Mouse (Mus musculus) splenic B cell, adult 2 months (primary cell): ENCODE measurements around the gene Pnma1.

Source experiments
- DNase-seq: peaks from one replicate; pipeline ENCODE4 v3.0.0-alpha.2; 2011; ENCODE audit warnings: low read depth, low spot score
- H3K27me3 ChIP-seq: 2 replicates; pipeline ENCODE4 v1.6.1; 2012; ENCODE audit warnings: mild to moderate bottlenecking, low read length, moderate library complexity, mixed read lengths; ENCODE audit not compliant: control insufficient read depth, poor library complexity, insufficient read depth, severe bottlenecking
- H3K36me3 ChIP-seq: 2 replicates; pipeline ENCODE4 v1.6.1; 2012; ENCODE audit warnings: mild to moderate bottlenecking, low read length, moderate library complexity, mixed read lengths; ENCODE audit not compliant: control insufficient read depth, poor library complexity, insufficient read depth, severe bottlenecking

Gene Pnma1

DNA sequence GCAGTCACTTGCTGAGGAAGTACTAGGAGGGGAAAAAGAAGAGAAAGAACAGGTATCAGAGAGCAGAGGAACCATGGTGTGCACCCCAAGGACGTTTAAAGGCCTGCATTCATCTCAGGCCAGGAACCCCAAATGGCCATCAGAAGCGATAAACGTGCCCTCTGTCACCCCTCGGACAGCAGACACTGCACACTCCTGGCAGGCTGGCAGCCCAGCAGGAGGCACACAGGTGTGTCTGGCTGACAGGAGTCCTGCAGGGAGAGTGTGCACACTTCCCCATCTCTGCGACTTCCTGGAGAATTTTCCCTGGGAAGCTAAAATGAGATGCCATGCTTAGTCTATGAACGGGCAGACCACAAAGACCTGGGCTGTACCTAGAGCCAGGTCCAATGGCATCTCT, 5.1 kb upstream of the Pnma1 start:
- Histone ChIP-seq H3K27me3 (no peaks in the 10 kb centered on the region), H3K36me3 (peaks cover 21% of the 10 kb centered on the region)
- DNase-seq = no peak

DNA sequence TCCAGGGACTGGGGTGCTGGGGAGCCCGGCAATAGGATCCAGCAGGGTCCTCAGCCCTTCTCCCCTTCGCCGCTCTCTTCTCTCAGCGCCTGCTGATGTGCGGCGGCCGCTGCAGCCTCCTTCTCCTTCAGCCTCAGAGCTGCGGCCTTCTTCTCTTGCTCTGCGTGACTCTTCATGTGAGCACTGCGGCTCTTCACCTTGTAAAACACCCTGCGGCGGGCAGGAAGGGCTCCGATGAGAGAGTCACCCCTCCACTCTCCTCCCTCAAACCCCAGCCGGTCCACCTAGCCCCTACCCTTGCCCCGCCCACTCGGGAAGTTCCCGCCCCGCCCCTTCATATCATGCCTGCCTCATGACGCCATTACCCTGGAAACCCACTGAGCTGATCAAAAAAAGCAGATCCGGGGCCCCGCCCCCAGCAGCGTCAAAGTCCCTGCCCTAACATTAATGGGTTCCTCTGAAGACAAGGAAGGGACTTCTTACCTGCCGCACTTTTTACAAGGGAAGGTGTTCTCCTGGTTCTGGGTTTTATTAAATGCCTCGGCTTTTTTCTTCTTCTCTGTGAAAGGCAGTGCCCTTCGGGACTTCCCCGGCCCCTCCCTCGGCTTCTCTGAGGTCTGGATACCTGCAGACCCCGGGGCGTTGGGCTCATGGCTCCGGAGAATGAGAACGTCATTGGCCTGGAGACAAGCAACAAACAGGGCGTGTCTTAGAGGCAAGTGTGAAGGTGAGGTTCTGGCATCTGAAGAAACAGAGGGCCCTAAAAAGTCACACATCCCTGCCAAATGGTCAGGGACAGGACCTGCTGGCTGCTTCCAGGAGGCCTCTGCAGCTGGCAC, 4.3 kb upstream of the Pnma1 start:
- Histone ChIP-seq H3K36me3 (peaks cover 16% of the 10 kb centered on the region), H3K27me3 (no peaks in the 10 kb centered on the region)
- DNase-seq = no peak

DNA sequence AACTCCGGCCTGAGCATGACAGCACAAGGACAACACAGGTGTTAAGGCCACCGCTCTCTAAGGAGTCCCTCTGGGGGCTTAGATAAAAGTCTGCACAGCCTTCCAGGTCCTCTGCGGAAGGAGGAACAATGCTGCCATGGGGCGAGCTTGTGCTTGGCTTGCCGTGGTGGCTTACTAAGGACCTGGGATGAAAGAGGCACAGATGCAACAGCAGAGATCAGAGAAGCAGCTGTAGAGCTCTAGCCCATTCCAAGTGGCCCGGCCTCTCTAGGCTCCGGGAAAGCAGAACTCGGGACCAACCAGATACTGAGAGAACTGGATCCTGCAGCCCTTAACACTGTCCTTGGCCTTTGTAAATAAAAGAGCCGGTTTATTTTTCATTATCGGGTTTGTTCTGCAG, 3.6 kb upstream of the Pnma1 start:
- DNase-seq = no peak
- Histone ChIP-seq H3K27me3 (no peaks in the 10 kb centered on the region), H3K36me3 (peaks cover 16% of the 10 kb centered on the region)

DNA sequence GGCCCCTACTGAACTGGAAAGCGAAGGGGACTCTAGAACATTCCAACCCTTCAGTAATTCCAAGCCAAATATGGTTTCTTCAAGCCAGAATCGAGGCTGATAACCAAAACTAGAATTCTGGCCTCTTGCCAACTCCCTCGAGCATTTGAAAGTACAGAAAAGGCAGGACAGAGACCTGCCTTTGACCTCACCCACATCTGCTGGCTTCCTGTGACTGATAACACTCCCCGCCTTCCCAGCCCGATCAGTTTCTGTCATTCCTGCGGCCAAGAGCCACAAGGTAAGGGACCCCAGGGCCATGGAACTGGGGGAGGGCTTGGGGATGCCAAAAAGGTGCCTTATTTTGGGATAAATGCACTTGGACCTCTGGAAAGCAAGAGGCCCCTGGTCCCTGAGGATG, 2.7 kb upstream of the Pnma1 start:
- no peak for DNase-seq
- no peaks in the 10 kb centered on the region for H3K27me3 ChIP-seq
- H3K36me3 ChIP-seq = peaks cover 16% of the 10 kb centered on the region

DNA sequence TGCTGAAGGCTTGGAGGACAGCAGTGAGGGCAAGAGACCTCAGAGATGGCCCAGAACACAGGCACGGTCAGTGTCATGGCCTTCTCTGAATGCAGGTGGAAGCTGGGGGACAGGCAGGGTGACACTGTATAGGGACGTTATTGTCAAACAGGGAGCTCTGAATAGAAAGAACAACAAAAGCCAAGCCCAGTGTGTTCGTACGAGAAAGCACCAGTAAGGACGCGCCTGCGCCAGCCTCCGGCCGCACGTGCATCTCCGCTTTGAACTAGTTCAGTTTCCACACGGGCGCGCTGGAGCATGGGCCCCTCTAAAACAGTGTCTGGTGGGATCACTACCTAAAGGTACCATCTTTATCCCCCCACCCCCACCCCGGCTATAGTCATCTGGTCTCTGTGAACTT, 1.7 kb upstream of the Pnma1 start:
- peaks cover 16% of the 10 kb centered on the region for H3K36me3 ChIP-seq
- no peak for DNase-seq
- H3K27me3 ChIP-seq = no peaks in the 10 kb centered on the region

DNA sequence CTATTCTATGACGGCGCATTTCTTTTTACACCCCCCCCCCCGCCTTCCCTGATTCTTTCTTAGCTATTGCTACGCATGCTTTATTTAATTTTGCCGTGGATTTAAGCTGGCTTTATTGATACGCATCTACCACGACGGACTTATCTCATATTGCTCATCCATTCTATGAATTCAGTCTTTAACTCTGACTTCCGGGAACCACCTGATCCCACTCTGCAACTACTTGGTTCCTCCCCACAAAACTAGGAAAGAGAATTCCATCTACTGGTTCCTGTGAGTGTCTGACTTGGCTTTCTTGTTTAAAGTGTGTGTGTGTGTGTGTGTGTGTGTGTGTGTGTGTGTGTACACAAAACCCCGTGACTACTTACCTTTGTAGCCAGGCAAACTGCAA, 328 bp upstream of the Pnma1 start:
- Histone ChIP-seq H3K27me3 (no peaks in the 10 kb centered on the region), H3K36me3 (peaks cover 16% of the 10 kb centered on the region)
- no peak for DNase-seq

DNA sequence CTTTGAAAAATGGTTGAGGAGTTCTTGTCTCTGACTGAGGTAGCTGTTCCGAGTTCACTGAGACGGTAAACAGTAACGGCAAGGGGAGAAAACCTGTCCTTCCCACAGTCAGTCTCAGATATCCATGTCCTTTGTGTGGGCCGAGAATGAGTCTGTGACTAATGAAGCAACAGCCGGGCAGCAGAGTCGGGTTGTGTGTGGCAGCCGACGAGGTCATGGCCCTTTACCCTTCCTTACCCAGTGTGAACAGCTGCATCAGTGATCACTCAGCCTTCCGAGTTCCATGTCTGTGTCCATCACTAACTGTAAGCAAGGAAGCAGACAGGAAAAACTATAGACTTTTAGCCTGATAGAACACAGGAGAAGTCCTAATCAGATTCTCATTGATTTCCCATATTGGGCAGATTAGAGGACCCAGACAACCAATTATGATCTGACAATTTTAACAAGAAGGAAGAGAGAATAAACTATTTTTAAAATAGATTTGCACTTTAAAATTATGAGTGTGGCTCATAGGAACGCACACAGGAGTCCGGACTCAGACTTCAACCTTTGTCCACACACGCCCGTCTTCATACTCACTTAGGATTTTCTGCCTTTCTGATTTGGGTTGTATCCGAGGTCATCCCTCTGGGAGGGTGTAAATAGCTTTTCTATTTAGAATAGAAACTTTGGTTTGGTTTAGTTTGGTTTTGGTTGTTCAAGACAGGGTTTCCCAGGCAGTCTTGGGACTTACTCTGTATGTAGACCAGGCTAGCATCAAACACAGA, 5.8 kb downstream of the Pnma1 start:
- H3K27me3 ChIP-seq = no peaks in the 10 kb centered on the region
- no peak for DNase-seq
- H3K36me3 ChIP-seq = no peaks in the 10 kb centered on the region

DNA sequence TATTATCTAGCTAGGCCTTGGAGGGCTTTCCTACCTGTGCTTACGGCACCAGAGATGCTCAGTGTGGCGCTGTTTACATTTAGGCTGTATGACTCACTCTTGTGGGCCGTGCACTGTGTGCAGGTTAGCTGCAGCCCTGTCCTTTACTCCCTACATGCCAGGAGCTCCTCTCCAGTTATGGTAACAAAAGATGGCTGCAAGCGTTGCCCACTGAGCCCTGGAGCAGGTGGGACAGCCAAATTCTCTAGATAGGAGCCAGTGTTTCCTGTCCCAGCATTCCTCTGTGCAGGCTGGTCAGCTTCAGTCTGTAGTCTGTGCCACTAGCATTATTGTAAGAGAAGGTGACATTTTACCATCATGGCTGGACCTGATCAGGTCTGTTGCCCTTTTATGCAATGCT, 7.0 kb downstream of the Pnma1 start:
- no peak for DNase-seq
- Histone ChIP-seq H3K36me3 (no peaks in the 10 kb centered on the region), H3K27me3 (no peaks in the 10 kb centered on the region)

DNA sequence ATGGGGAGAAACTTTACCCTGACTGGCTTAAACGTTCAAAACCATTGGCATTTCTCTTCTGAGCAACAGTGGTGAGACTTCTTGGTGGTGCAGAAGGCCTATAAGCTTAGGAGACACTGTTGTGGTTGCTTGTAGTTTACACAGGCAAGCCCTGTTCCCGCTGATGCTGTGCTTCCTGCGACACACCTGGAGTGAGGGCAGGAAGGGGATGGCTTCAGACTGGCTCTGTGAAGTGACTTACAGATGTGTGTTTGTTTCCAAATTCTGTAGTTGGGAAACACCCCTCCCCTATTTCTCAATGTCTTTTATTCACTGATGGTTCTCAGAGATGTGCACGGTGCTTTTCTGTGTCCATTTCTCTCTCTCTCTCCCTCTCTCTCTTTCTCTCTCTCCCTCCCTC, 8.2 kb downstream of the Pnma1 start:
- H3K36me3 ChIP-seq = no peaks in the 10 kb centered on the region
- no peaks in the 10 kb centered on the region for H3K27me3 ChIP-seq
- DNase-seq = no peak

DNA sequence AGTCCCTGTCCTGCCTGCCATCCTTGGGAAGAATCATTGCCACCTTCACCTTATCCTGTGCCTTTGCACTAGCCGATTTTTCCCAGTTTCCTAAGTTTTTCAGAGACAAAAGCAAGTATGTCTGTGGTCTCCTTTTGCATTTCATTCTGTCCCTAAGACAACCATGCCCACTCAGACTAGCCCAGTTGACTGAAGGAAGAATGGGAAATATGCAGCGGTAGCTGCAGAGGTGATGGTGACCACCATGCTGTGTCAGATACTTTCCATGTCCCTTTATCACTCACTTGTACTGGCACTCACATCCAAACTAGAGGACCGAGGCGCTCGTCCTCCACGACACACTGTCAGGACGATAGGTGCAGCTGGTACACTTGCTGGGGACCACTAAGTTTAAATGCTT, 11.2 kb downstream of the Pnma1 start:
- Histone ChIP-seq H3K36me3 (no peaks in the 10 kb centered on the region), H3K27me3 (no peaks in the 10 kb centered on the region)
- no peak for DNase-seq

DNA sequence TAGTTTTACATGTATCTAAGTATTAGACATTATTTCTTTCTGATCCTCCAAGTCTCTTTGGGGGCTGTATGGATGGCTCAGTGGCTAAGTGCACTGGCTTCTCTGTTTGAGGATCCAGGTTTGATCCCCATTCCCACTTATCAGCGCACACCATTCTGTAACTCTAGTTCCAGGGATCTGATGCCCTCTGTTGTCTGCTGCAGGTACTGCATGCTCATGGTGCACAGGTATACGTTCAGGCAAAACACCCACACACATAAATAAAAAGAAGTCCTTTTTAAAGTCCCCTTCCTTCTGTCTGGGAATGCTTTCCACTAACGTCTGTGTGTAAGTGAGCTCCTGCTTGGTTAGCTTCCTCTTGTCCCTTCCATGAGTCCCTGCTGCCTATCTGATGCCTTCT, 16.0 kb downstream of the Pnma1 start:
- peak; percentile 55 for DNase-seq
- Histone ChIP-seq H3K36me3 (no peaks in the 10 kb centered on the region), H3K27me3 (no peaks in the 10 kb centered on the region)

DNA sequence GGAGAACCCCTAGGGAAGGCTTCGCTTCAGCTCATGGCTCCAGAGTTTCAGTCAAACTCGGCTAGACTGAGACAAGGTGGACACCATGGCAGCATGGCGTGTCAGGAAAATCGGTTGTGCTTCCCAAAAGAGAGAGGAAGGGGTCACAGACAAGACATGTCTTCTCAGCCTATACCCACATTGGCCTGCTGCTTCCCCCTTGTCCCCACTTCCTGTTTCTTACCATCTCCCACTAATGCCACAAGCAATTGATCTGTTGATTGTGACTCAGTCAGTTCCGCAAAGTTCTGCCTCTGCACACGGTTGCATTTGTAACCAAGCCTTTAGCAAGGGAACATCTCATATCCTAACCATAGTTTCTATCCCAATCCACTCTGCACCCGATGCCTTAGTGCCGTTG, 18.4 kb downstream of the Pnma1 start:
- no peaks in the 10 kb centered on the region for H3K27me3 ChIP-seq
- DNase-seq = no peak
- no peaks in the 10 kb centered on the region for H3K36me3 ChIP-seq

DNA sequence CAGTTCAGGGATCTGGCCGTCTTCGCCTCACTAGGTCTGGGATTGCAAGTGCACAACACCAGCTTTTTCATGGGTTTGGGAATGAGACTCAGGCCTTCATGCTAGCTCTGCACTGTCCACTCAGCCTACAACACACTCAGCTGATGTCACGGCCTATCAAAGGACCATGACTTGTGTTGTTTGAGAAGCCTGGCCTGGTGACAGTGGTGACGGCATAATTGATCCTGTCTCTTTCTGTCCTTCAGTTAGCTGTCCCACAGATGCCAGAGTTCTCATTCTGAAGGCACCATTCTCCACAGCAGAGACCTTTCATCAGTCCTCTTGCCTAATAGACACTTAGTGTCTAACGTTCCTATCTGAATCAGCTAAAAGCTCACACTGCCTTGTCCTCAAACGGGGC, 19.7 kb downstream of the Pnma1 start:
- DNase-seq = no peak
- no peaks in the 10 kb centered on the region for H3K27me3 ChIP-seq
- no peaks in the 10 kb centered on the region for H3K36me3 ChIP-seq

DNA sequence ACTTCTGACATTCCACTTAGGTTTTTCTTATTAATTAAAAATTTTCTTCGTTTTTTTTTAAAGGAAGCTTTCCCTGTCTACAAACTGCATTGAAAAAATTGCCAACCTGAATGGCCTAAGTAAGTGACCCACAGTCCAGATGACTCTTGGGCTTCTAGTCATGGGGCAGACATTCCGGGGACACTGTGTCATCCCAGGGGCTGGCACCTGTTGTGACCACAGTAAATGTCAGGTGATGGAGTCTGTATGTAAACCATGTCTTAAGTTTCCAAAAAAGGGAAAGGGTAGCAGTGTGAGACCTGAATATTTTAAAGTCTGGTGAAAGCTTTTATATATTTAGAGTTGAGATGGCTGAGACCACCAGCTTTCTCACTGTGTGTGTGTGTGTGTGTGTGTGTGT, 21.4 kb downstream of the Pnma1 start:
- no peak for DNase-seq
- no peaks in the 10 kb centered on the region for H3K27me3 ChIP-seq
- H3K36me3 ChIP-seq = no peaks in the 10 kb centered on the region

DNA sequence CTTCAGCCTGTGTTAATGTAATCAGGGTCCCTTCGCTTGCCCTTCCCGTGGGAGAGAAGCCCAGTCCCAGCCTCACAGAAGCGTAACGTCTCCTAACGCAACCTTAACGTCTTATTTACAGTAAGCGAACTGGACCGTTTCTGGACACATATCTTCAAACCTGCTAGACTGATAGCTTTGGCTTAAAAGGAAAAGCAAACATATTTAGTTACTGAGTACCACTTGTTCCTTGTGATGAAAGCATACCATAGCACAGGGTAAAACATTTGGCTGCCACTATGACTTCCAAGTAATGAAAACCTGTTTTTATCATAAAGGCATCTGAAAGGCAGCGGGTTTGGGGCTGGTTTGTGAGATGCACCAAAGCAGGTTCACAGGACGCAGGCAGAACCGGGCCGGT, 22.4 kb downstream of the Pnma1 start:
- Histone ChIP-seq H3K36me3 (no peaks in the 10 kb centered on the region), H3K27me3 (no peaks in the 10 kb centered on the region)
- no peak for DNase-seq
